Mouse (Mus musculus) thymus, adult 2 months (tissue): ENCODE measurements around the gene Ints1.

Experiments used
- CTCF ChIP-seq: fragments of 200-500 bp; IDR thresholded peaks from 2 replicates; pipeline ENCODE4 v1.5.1; 2012; ENCODE audit warnings: mild to moderate bottlenecking, control low read depth, low read length, moderate library complexity, borderline replicate concordance; ENCODE audit not compliant: control insufficient read depth, poor library complexity, insufficient read depth; ENCODE audit errors: extremely low read depth
- POLR2A ChIP-seq: fragments of 200-500 bp; IDR thresholded peaks from 2 replicates; pipeline ENCODE4 v1.6.1; 2012; ENCODE audit warnings: mild to moderate bottlenecking, low read length, control low read depth, moderate library complexity; ENCODE audit not compliant: control insufficient read depth, poor library complexity, insufficient read depth; ENCODE audit errors: extremely low read depth

DNA sequence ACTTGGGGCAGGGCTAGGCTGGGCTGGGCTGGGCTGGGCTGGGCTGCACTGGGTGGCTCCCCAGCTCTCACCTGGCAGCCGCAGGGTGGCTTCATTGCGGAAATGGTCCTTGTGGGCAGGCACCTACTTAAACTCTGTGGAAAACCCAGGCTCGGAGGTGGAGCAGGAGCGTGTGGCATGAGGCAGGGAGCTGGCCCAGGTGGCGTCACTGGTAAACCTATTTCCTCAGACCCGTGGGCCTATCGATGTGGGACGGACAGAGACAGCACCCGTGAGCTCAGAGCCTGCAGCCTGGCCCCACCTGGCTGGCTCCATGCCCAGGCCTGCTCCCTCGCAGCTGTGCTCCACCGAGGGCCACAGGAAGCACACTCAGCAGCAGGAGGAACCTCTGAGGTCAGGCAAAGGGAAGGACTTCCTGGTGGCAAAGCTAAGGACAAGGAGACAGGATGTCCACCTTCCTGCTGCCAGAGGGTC, 42.8 kb downstream of the Ints1 start:
- TF ChIP-seq CTCF = no peak
- TF ChIP-seq POLR2A = no peak
